Mouse (Mus musculus) cerebellum, adult 2 months (tissue): ENCODE data around the gene Mad1l1.

ENCODE experiments used
- CTCF ChIP-seq: fragments of 200-500 bp; IDR thresholded peaks from 2 replicates; pipeline ENCODE4 v1.5.1; 2011; ENCODE audit warnings: low read depth, mild to moderate bottlenecking, control low read depth, low read length, moderate library complexity, borderline replicate concordance; ENCODE audit not compliant: insufficient read depth
- POLR2A ChIP-seq: fragments of 200-500 bp; IDR thresholded peaks from 2 replicates; pipeline ENCODE4 v1.6.1; 2011; ENCODE audit warnings: low read length, control low read depth, borderline replicate concordance; ENCODE audit not compliant: insufficient read depth

- TF ChIP-seq CTCF, result no peak
- no peak for TF ChIP-seq POLR2A
Observed at GRCm38 (mm10) chr5:140183387-140183786, 138.0 kb downstream of the Mad1l1 start.
